Mouse (Mus musculus): ENCODE measurements around the gene Kat5. TPM values are rescaled to one million over a fixed set of nuclear protein-coding genes. Genes with fewer than 3 reads are reported as not detected.
A peak's percentile ranks its signal among the peaks of the same experiment; 100 is the strongest.

Gene Kat5
- polyA plus RNA-seq (2012; rRNA removed): 60.3 and 67.4 TPM in 2 replicates

DNA sequence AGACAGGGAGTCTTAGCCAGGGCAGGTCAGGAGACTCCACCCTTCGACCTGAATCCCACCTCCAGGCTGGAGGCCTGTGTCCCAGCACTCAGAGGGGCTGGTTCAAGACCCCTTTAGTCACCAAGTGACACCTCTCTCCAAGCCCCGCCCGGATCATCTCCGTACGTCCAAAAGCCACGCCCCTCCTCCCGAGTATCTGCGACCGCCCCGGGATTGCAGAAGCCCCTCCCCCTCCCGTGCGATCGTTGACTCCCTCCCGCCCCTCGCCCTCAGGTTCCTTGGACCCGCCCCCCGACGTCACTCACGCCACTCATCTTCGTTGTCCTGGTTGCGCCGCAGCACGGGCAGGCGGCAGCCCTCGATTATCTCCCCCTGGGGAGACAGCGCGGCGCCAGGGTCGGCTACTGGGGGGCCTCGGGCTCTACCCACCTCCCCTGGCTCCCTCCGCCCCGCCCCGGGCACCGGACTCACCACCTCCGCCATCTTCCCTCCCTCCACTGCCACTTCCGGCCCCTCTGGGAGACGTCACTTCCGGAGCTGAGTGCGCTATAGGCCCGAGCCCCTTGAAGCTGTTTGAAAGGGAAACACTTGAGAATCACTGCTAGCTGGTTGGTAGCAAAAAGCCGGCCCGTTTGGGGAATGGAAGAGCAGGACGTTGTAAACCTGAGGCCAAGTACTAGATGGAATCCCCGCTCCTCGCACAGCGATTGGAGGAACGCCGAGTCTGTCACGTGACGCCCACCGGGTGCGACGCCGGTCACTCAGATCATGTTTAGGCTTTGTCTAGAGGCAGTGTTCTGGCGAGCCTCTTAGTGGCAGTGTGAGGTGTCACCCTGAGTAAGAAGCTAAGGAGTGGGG lies at the start of gene Kat5:
Gene Kat5, minus strand, starts transcription at position 691 of the 858 bp plus-strand sequence.
- H3K4me1 ChIP-seq (ENCODE audit: control insufficient read depth, insufficient read depth, low read length): peaks cover 6% of the 10 kb centered on the region; the same call in 1 of the 2 replicates
- TF ChIP-seq POLR2A (IDR thresholded peaks at IDR 0.05; ENCODE audit: low read depth, low read length): peak; percentile 48
- TF ChIP-seq CTCF (conservative IDR thresholded peaks at IDR 0.05; ENCODE audit: insufficient read depth, insufficient read length, low read depth, low read length): no peak
- H3K27ac ChIP-seq (ENCODE audit: insufficient read depth, low read depth, low read length): peak within 1 kb of the TSS; percentile 83
- no peaks in the 10 kb centered on the region for H3K36me3 ChIP-seq (ENCODE audit: control insufficient read depth, insufficient read depth, low read length)
- H3K27me3 ChIP-seq (replicated peaks; ENCODE audit: control insufficient read depth, insufficient read depth, low read length): no peaks in the 10 kb centered on the region
- H3K4me3 ChIP-seq (ENCODE audit: insufficient read depth, low read depth, low read length): peak within 1 kb of the TSS; percentile 57
- WGBS: under 1% methylated on average over 55 of the region's 55 CpGs
- DNase-seq: peak; percentile 95

DNA sequence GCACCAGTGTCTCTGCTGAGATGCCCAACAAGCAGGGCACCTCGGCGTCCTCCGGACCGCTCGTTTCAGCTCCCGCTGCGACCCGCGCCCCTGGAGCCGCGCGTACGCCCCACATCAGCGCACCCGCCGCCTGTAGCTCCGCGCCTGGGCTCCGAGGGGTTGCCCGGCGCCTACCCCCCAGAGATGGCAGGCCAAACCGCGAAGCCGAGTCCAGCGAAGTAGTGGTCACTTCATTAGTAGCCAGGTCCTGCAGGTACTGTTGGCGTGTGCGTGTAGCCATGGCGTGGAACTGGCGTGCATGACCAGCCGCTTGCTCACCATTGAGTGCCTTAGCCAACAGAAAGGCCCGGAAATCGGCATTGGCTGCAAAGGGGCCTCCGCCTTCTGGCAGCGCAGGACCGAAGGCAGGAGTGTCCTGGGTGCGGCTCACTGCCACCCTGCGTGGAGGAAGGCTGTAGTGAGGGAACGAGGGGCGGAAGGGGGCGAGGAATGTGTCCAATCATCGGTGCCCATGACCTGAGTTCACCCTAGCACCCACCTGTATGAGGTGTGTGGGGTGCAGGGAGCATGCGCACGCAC lies 44.8 kb upstream of the Kat5 start:
- Histone ChIP-seq H3K4me3 (ENCODE audit: insufficient read depth, low read depth, low read length) (peak overlapping the region; percentile 14), H3K27me3 (replicated peaks; ENCODE audit: control insufficient read depth, insufficient read depth, low read length) (no peaks in the 10 kb centered on the region), H3K4me1 (ENCODE audit: control insufficient read depth, insufficient read depth, low read length) (no peaks in the 10 kb centered on the region), H3K36me3 (ENCODE audit: control insufficient read depth, insufficient read depth, low read length) (no peaks in the 10 kb centered on the region), H3K27ac (ENCODE audit: insufficient read depth, low read depth, low read length) (no peak overlapping the region)
- DNase-seq: no peak
- no peak for TF ChIP-seq POLR2A (IDR thresholded peaks at IDR 0.05; ENCODE audit: low read depth, low read length)
- TF ChIP-seq CTCF (conservative IDR thresholded peaks at IDR 0.05; ENCODE audit: insufficient read depth, insufficient read length, low read depth, low read length): no peak
- WGBS: 42% methylated on average over 43 of the region's 43 CpGs

DNA sequence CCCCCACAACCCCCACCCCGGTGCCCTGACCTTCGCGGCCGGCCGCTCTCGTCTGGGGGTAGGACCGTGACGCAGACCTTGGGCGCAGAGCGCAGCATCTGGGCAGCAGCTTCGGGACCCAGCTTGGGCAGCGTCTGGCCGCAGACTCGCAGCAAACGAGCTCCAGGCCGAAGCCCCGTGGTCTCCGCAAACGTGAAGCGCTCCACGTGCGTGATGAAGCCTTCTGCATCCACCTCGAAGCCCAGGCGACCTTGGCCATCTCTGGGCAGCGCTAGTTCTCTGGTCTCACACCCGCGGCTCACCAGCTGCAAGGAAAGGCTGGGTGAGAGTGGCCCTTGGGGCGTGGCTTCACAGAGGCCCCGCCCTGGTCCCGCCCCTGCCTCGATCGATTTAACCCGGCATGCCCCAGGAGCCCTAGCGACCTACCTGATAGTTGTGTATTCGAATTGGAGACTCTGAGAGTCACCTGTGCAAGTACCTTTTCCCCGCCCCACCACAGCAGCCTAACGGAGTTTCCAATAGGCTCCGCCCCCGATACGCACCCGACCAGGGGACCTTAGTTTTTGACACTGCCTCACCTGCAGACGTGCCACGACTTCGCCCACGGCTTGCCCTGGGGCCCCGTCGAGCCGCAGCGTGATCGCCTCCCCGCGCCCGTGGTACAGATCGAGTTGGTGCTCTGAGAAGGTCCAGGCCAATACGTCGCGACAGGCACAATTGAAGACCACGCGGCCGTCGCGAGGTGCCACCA lies 44.1 kb upstream of the Kat5 start:
- no peaks in the 10 kb centered on the region for H3K36me3 ChIP-seq (ENCODE audit: control insufficient read depth, insufficient read depth, low read length)
- 23% methylated on average over 62 of the region's 62 CpGs for WGBS
- DNase-seq: no peak
- H3K4me1 ChIP-seq (ENCODE audit: control insufficient read depth, insufficient read depth, low read length): peaks cover 4% of the 10 kb centered on the region; the same call in 1 of the 2 replicates
- H3K27ac ChIP-seq (ENCODE audit: insufficient read depth, low read depth, low read length): no peak overlapping the region
- H3K4me3 ChIP-seq (ENCODE audit: insufficient read depth, low read depth, low read length): peak overlapping the region; percentile 14
- TF ChIP-seq POLR2A (IDR thresholded peaks at IDR 0.05; ENCODE audit: low read depth, low read length): no peak
- no peaks in the 10 kb centered on the region for H3K27me3 ChIP-seq (replicated peaks; ENCODE audit: control insufficient read depth, insufficient read depth, low read length)

DNA sequence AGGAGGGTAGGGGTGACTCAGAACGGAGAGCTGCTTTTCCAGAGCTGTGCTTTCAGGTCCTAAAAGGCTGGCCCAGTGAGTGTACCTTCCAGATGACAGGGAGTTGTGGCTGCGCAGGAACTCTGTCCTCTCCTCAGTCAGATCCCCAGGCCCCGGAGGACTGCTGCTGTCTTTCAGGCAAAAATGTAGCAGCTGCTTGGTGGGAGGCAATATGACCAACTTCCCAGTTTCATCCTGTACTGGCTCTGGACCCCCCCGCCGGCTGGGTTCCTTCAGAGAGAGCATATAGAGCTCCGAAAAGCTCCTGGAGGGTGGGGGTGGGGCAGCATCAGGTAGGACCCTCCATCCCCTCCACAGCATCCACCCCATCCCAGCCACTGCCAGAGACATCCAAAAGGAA lies 42.5 kb upstream of the Kat5 start:
- no peaks in the 10 kb centered on the region for H3K27me3 ChIP-seq (replicated peaks; ENCODE audit: control insufficient read depth, insufficient read depth, low read length)
- H3K36me3 ChIP-seq (ENCODE audit: control insufficient read depth, insufficient read depth, low read length): no peaks in the 10 kb centered on the region
- DNase-seq: no peak
- H3K4me1 ChIP-seq (ENCODE audit: control insufficient read depth, insufficient read depth, low read length): peaks cover 10% of the 10 kb centered on the region; the same call in 1 of the 2 replicates
- H3K27ac ChIP-seq (ENCODE audit: insufficient read depth, low read depth, low read length): no peak overlapping the region
- WGBS: 90% methylated on average over 6 of the region's 6 CpGs
- TF ChIP-seq POLR2A (IDR thresholded peaks at IDR 0.05; ENCODE audit: low read depth, low read length) (no peak), CTCF (conservative IDR thresholded peaks at IDR 0.05; ENCODE audit: insufficient read depth, insufficient read length, low read depth, low read length) (no peak)
- no peak overlapping the region for H3K4me3 ChIP-seq (ENCODE audit: insufficient read depth, low read depth, low read length)

DNA sequence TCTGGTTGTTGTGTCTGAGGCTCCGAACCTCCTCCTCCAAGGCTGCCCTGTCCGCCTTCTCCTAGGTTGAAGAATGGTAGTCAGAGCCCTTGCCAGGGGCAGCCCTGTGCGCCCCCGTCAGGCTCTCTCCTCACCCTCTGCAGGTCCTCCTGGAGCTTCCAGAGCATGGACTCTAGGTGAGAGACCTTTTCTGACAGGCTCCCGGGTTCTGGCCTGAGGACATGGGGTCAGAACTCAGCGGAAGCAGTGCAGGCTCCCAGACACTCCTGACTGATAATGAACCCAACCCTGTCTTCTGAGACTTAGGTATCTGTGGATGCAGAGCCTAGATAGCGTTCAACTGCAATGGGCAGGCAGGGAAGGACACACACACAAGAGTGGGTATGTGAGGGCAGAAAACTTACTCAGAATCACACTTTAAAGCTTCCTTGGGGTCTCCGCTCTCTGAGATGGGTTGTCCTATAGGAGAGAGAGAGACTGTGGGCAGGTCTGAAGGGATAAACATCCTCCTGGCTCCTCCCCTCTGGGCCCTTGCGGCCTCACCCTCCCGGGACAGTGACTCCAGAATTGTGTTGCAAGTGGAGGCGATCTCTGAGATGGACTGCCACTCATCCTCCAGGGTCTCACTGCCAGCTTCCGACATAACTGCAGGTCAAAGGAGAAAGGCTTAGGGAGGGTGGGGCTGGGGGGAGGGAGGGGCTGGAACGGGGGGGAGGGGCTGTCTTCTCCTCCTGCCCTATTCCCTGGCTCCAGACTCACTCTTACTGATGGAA lies 41.7 kb upstream of the Kat5 start:
- no peak for DNase-seq
- no peak for TF ChIP-seq CTCF (conservative IDR thresholded peaks at IDR 0.05; ENCODE audit: insufficient read depth, insufficient read length, low read depth, low read length)
- no peak for TF ChIP-seq POLR2A (IDR thresholded peaks at IDR 0.05; ENCODE audit: low read depth, low read length)
- no peak overlapping the region for H3K4me3 ChIP-seq (ENCODE audit: insufficient read depth, low read depth, low read length)
- H3K4me1 ChIP-seq (ENCODE audit: control insufficient read depth, insufficient read depth, low read length): peaks cover 10% of the 10 kb centered on the region; the same call in 1 of the 2 replicates
- H3K27me3 ChIP-seq (replicated peaks; ENCODE audit: control insufficient read depth, insufficient read depth, low read length): no peaks in the 10 kb centered on the region
- 81% methylated on average over 13 of the region's 13 CpGs for WGBS
- H3K36me3 ChIP-seq (ENCODE audit: control insufficient read depth, insufficient read depth, low read length): 0 out of 2 replicates have a peak, but pooled peaks cover 2% of the 10 kb centered on the region
- no peak overlapping the region for H3K27ac ChIP-seq (ENCODE audit: insufficient read depth, low read depth, low read length)

DNA sequence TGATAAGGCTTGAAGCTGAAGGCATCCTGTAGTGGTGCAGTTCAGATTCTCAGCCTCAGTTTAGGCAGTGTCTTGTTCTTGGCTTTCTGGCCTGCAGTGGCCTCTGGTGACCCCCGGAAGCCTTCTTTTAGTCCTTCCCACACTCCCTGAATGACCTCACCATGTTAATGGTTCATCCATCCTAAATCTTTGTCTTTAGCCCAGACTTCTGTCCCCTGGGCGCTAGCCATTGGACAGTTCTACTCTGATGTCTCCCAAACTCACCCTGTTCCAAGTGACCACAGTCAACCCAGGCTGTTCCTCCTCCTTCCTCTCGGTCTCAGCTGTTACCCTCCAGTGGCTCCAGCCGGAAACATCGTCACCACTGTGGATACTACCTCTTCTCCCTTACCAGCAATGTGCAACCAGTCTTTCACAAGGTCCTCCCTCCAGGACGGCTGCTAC lies 39.3 kb upstream of the Kat5 start:
- TF ChIP-seq CTCF (conservative IDR thresholded peaks at IDR 0.05; ENCODE audit: insufficient read depth, insufficient read length, low read depth, low read length): no peak
- TF ChIP-seq POLR2A (IDR thresholded peaks at IDR 0.05; ENCODE audit: low read depth, low read length): no peak
- H3K27ac ChIP-seq (ENCODE audit: insufficient read depth, low read depth, low read length): peak overlapping the region; percentile 50
- no peaks in the 10 kb centered on the region for H3K27me3 ChIP-seq (replicated peaks; ENCODE audit: control insufficient read depth, insufficient read depth, low read length)
- peaks cover 10% of the 10 kb centered on the region; the same call in 1 of the 2 replicates for H3K4me1 ChIP-seq (ENCODE audit: control insufficient read depth, insufficient read depth, low read length)
- WGBS: 20% methylated on average over 6 of the region's 6 CpGs
- DNase-seq: peak; percentile 73
- 0 out of 2 replicates have a peak, but pooled peaks cover 3% of the 10 kb centered on the region for H3K36me3 ChIP-seq (ENCODE audit: control insufficient read depth, insufficient read depth, low read length)
- H3K4me3 ChIP-seq (ENCODE audit: insufficient read depth, low read depth, low read length): 0 out of 2 replicates have a peak overlapping the region, but pooled peaks have one; percentile 19
